Comparison of ENCODE assay signal across 20 mouse cellular contexts in the genomic region with DNA sequence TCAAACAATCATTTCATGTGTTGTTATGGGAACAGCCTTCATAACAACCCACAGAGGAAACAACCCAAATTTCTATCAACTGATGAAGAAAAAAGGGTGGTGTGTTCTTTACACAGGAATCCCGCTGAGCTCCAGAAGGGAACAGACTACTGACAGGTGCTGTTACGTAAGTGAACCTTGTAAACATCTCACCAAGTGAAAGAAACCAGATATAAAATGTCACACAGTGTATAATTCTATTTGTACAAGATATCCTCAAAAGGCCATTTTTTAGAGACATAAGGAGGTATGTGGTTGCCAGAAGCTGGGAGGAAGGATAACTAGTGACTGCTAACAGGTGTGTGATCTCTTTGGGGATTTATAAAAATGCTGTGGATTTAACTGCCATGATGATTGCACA.
DNase-seq lines count a peak whose midpoint lies in the region; ATAC-seq and TF ChIP-seq lines count a peak whose summit lies in the region.
"Had no signal": no experiment of that assay in that cellular context is flagged by ENCODE, and none has a peak within 500 bp of the region (broad histone marks: within the 10 kb centered on the region; RNA-seq: fewer than 3 reads in every experiment).

No protein-coding gene starts in this region.

- no peaks in the 10 kb centered on the region for H3K27me3 ChIP-seq in intestine, embryonic 14.5 days (replicated peaks; ENCODE audit: control insufficient read depth, insufficient read depth, low read length)
- H3K27me3 ChIP-seq in intestine, postnatal 0 days (replicated peaks; ENCODE audit: control insufficient read depth, insufficient read depth, low read length), result no peaks in the 10 kb centered on the region
- no peaks in the 10 kb centered on the region for H3K27me3 ChIP-seq in intestine, embryonic 15.5 days (replicated peaks)
- H3K27me3 ChIP-seq in limb, embryonic 14.5 days (ENCODE audit: control insufficient read depth, insufficient read depth, low read length), result no peaks in the 10 kb centered on the region
- no peaks in the 10 kb centered on the region for H3K27me3 ChIP-seq in stomach, postnatal 0 days (ENCODE audit: control insufficient read depth, insufficient read depth, low read length)
- no peaks in the 10 kb centered on the region for H3K27me3 ChIP-seq in midbrain, embryonic 16.5 days (ENCODE audit: control insufficient read depth, insufficient read depth, low read depth, low read length)
- H3K27me3 ChIP-seq: CH12.LX; embryonic facial prominence, embryonic 13.5 days; heart, embryonic 13.5 days; hindbrain, embryonic 12.5 days had no signal

- no peaks in the 10 kb centered on the region for H3K9me3 ChIP-seq in intestine, embryonic 14.5 days (ENCODE audit: control insufficient read depth, low read length)
- H3K9me3 ChIP-seq in intestine, postnatal 0 days (ENCODE audit: control insufficient read depth), result no peaks in the 10 kb centered on the region
- no peaks in the 10 kb centered on the region for H3K9me3 ChIP-seq in intestine, embryonic 15.5 days
- H3K9me3 ChIP-seq in limb, embryonic 14.5 days (ENCODE audit: control insufficient read depth, low read length), result no peaks in the 10 kb centered on the region
- no peaks in the 10 kb centered on the region for H3K9me3 ChIP-seq in stomach, postnatal 0 days (ENCODE audit: control insufficient read depth, low read length)
- no peaks in the 10 kb centered on the region for H3K9me3 ChIP-seq in midbrain, embryonic 16.5 days (replicated peaks; ENCODE audit: control insufficient read depth, low read length, poor library complexity, severe bottlenecking)
- H3K9me3 ChIP-seq: embryonic facial prominence, embryonic 13.5 days; heart, embryonic 13.5 days; hindbrain, embryonic 12.5 days had no signal

- peak; percentile 77 for ATAC-seq in intestine, embryonic 14.5 days (replicated peaks; ENCODE audit: low FRiP score, low TSS enrichment, low read depth)
- ATAC-seq in intestine, postnatal 0 days, result no peak
- peak; percentile 62 for ATAC-seq in intestine, embryonic 15.5 days
- ATAC-seq in limb, embryonic 14.5 days (ENCODE audit: low FRiP score, low read depth), result peak; percentile 86
- ATAC-seq in stomach, postnatal 0 days (ENCODE audit: low FRiP score, low TSS enrichment), result peak; percentile 63; the same call in 1 of the 2 replicates
- no peak for ATAC-seq in midbrain, embryonic 16.5 days
- ATAC-seq: activated CD4-positive, CD25-positive, alpha-beta regulatory T cell, adult 4 months; forebrain, embryonic 14.5 days; Patski had no signal

- no peak overlapping the region for H3K4me2 ChIP-seq in intestine, embryonic 14.5 days (ENCODE audit: low read length)
- H3K4me2 ChIP-seq in intestine, postnatal 0 days (replicated peaks; ENCODE audit: low read depth), result no peak overlapping the region
- no peak overlapping the region for H3K4me2 ChIP-seq in intestine, embryonic 15.5 days (replicated peaks)
- H3K4me2 ChIP-seq in limb, embryonic 14.5 days (replicated peaks; ENCODE audit: low read depth, low read length, severe bottlenecking), result no peak overlapping the region
- H3K4me2 ChIP-seq in stomach, postnatal 0 days (replicated peaks; ENCODE audit: low read depth), result no peak overlapping the region
- no peak overlapping the region for H3K4me2 ChIP-seq in midbrain, embryonic 16.5 days (ENCODE audit: low read length)
- H3K4me2 ChIP-seq: embryonic facial prominence, embryonic 13.5 days; heart, embryonic 13.5 days; hindbrain, embryonic 12.5 days had no signal

- no peak for TF ChIP-seq CTCF in intestine, postnatal 0 days (IDR thresholded peaks at IDR 0.05; ENCODE audit: low read depth)
- no peak for TF ChIP-seq CTCF in stomach, postnatal 0 days (IDR thresholded peaks at IDR 0.05; ENCODE audit: low read depth)

- no peaks in the 10 kb centered on the region for H3K36me3 ChIP-seq in intestine, embryonic 14.5 days (ENCODE audit: control insufficient read depth, insufficient read depth, low read length)
- no peaks in the 10 kb centered on the region for H3K36me3 ChIP-seq in intestine, postnatal 0 days (ENCODE audit: control insufficient read depth, insufficient read depth)
- H3K36me3 ChIP-seq in intestine, embryonic 15.5 days, result no peaks in the 10 kb centered on the region
- H3K36me3 ChIP-seq in limb, embryonic 14.5 days (ENCODE audit: control insufficient read depth, insufficient read depth, low read length), result no peaks in the 10 kb centered on the region
- no peaks in the 10 kb centered on the region for H3K36me3 ChIP-seq in stomach, postnatal 0 days (ENCODE audit: control insufficient read depth, insufficient read depth, low read length)
- no peaks in the 10 kb centered on the region for H3K36me3 ChIP-seq in midbrain, embryonic 16.5 days (ENCODE audit: control insufficient read depth, insufficient read depth, low read length)
- H3K36me3 ChIP-seq: embryonic facial prominence, embryonic 13.5 days; heart, embryonic 13.5 days; hindbrain, embryonic 12.5 days had no signal

- DNase-seq in intestine, embryonic 14.5 days (ENCODE audit: low spot score), result no peak
- DNase-seq in limb, embryonic 14.5 days (ENCODE audit: low spot score), result peak; percentile 17
- DNase-seq in stomach, postnatal 0 days (ENCODE audit: low spot score), result no peak
- DNase-seq: adrenal gland, postnatal 14 days; cerebellum, adult 11-12 months; cerebellum, adult 9-10 months; cerebellum, postnatal 25 days; gastrocnemius, postnatal 36 days; heart, adult 11 months; heart, postnatal 36 days had no signal

- H3K9ac ChIP-seq in intestine, embryonic 14.5 days (ENCODE audit: low read length), result no peak overlapping the region
- no peak overlapping the region for H3K9ac ChIP-seq in intestine, postnatal 0 days (ENCODE audit: low read depth, low read length)
- no peak overlapping the region for H3K9ac ChIP-seq in intestine, embryonic 15.5 days
- H3K9ac ChIP-seq in limb, embryonic 14.5 days (ENCODE audit: low read depth, low read length, severe bottlenecking), result no peak overlapping the region
- no peak overlapping the region for H3K9ac ChIP-seq in stomach, postnatal 0 days (ENCODE audit: low read length)
- no peak overlapping the region for H3K9ac ChIP-seq in midbrain, embryonic 16.5 days (ENCODE audit: low read depth, low read length)
- H3K9ac ChIP-seq: embryonic facial prominence, embryonic 13.5 days; heart, embryonic 13.5 days; hindbrain, embryonic 12.5 days had no signal

- no peak overlapping the region for H3K27ac ChIP-seq in intestine, embryonic 14.5 days (ENCODE audit: low read depth)
- H3K27ac ChIP-seq in intestine, postnatal 0 days (ENCODE audit: low read depth, low read length), result no peak overlapping the region
- H3K27ac ChIP-seq in intestine, embryonic 15.5 days, result no peak overlapping the region
- H3K27ac ChIP-seq in limb, embryonic 14.5 days (replicated peaks; ENCODE audit: low read depth, low read length), result no peak overlapping the region
- H3K27ac ChIP-seq in stomach, postnatal 0 days (replicated peaks), result no peak overlapping the region
- no peak overlapping the region for H3K27ac ChIP-seq in midbrain, embryonic 16.5 days (ENCODE audit: low read length)
- H3K27ac ChIP-seq: embryonic facial prominence, embryonic 13.5 days; heart, embryonic 13.5 days; hindbrain, embryonic 12.5 days had no signal

- WGBS in intestine, embryonic 14.5 days, result 26% methylated on average over 2 of the region's 2 CpGs
- 60% methylated on average over 2 of the region's 2 CpGs for WGBS in intestine, postnatal 0 days
- 46% methylated on average over 2 of the region's 2 CpGs for WGBS in intestine, embryonic 15.5 days
- 36% methylated on average over 2 of the region's 2 CpGs for WGBS in limb, embryonic 14.5 days
- 21% methylated on average over 2 of the region's 2 CpGs for WGBS in stomach, postnatal 0 days
- WGBS in midbrain, embryonic 16.5 days, result 90% methylated on average over 2 of the region's 2 CpGs

- H3K4me1 ChIP-seq in intestine, embryonic 14.5 days (replicated peaks; ENCODE audit: control insufficient read depth, insufficient read depth, low read length), result no peaks in the 10 kb centered on the region
- no peaks in the 10 kb centered on the region for H3K4me1 ChIP-seq in intestine, postnatal 0 days (replicated peaks; ENCODE audit: control insufficient read depth, insufficient read depth, low read length)
- H3K4me1 ChIP-seq in intestine, embryonic 15.5 days (replicated peaks), result no peaks in the 10 kb centered on the region
- no peaks in the 10 kb centered on the region for H3K4me1 ChIP-seq in limb, embryonic 14.5 days (ENCODE audit: control insufficient read depth, insufficient read depth, low read length)
- H3K4me1 ChIP-seq in stomach, postnatal 0 days (replicated peaks; ENCODE audit: control insufficient read depth, insufficient read depth), result no peaks in the 10 kb centered on the region
- no peaks in the 10 kb centered on the region for H3K4me1 ChIP-seq in midbrain, embryonic 16.5 days (ENCODE audit: control insufficient read depth, insufficient read depth, low read length)
- H3K4me1 ChIP-seq: embryonic facial prominence, embryonic 13.5 days; heart, embryonic 13.5 days; hindbrain, embryonic 12.5 days had no signal

- no peak overlapping the region for H3K4me3 ChIP-seq in intestine, embryonic 14.5 days (ENCODE audit: low read depth, low read length)
- no peak overlapping the region for H3K4me3 ChIP-seq in intestine, postnatal 0 days (ENCODE audit: low read depth, low read length)
- no peak overlapping the region for H3K4me3 ChIP-seq in intestine, embryonic 15.5 days (replicated peaks)
- no peak overlapping the region for H3K4me3 ChIP-seq in limb, embryonic 14.5 days (replicated peaks; ENCODE audit: low read length)
- no peak overlapping the region for H3K4me3 ChIP-seq in stomach, postnatal 0 days (ENCODE audit: low read depth, low read length)
- H3K4me3 ChIP-seq in midbrain, embryonic 16.5 days (ENCODE audit: low read depth, low read length), result no peak overlapping the region
- H3K4me3 ChIP-seq: embryonic facial prominence, embryonic 13.5 days; heart, embryonic 13.5 days; hindbrain, embryonic 12.5 days had no signal

- TF ChIP-seq EP300 in stomach, postnatal 0 days (optimal IDR thresholded peaks at IDR 0.05), result no peak

- no peak for TF ChIP-seq POLR2A in limb, embryonic 14.5 days (IDR thresholded peaks at IDR 0.05; ENCODE audit: borderline replicate concordance, extremely low read depth, insufficient read depth, insufficient read length)

Comparison
In these comparisons a context has a peak if more than half of its experiments do, and no peak if none do; other contexts are left out.
1. ATAC-seq: peak in intestine, embryonic 14.5 days (single experiment), intestine, embryonic 15.5 days (single experiment), limb, embryonic 14.5 days (single experiment) and stomach, postnatal 0 days (single experiment); none in intestine, postnatal 0 days (single experiment) and midbrain, embryonic 16.5 days (single experiment).